Mouse (Mus musculus): ENCODE results near the gene Gsap.
"Not testable (repeated sequence)": the region's sequence is repeated elsewhere in the genome, so short reads cannot be mapped to it uniquely, and the experiment has no call there.

Gsap gene

GRCm38 (mm10) chr5:21261202-21261844, 75.3 kb downstream of the Gsap start:
- DNase-seq: no peak

- DNase-seq: no peak
Observed at GRCm38 (mm10) chr5:21263202-21264055, 77.4 kb downstream of the Gsap start.

GRCm38 (mm10) chr5:21264352-21265021, 78.4 kb downstream of the Gsap start:
- no peak for DNase-seq

GRCm38 (mm10) chr5:21265049-21265448, 79.0 kb downstream of the Gsap start:
- peak; percentile 48 for DNase-seq

GRCm38 (mm10) chr5:21267090-21267489, 81.0 kb downstream of the Gsap start:
- no peak for DNase-seq

GRCm38 (mm10) chr5:21269446-21269845, 83.4 kb downstream of the Gsap start:
- no peak for DNase-seq

GRCm38 (mm10) chr5:21270756-21271155, 84.7 kb downstream of the Gsap start:
- DNase-seq: no peak

GRCm38 (mm10) chr5:21271386-21272354, 85.6 kb downstream of the Gsap start:
- no peak for DNase-seq

GRCm38 (mm10) chr5:21277685-21278084, 91.6 kb downstream of the Gsap start:
- not testable (repeated sequence) for DNase-seq

- no peak for DNase-seq
Observed at GRCm38 (mm10) chr5:21283356-21284062, 97.5 kb downstream of the Gsap start.

- DNase-seq: no peak
Observed at GRCm38 (mm10) chr5:21288658-21289435, 102.8 kb downstream of the Gsap start.

GRCm38 (mm10) chr5:21290594-21290993, 104.5 kb downstream of the Gsap start:
- DNase-seq: no peak

- DNase-seq: no peak
Observed at GRCm38 (mm10) chr5:21295683-21296082, 109.6 kb downstream of the Gsap start.

GRCm38 (mm10) chr5:21299076-21299755, 113.2 kb downstream of the Gsap start:
- DNase-seq: no peak

- no peak for DNase-seq
Observed at GRCm38 (mm10) chr5:21300058-21300457, 114.0 kb downstream of the Gsap start.

GRCm38 (mm10) chr5:21301011-21301410, 115.0 kb downstream of the Gsap start:
- DNase-seq: no peak

- no peak for DNase-seq
Observed at GRCm38 (mm10) chr5:21307165-21307564, 121.1 kb downstream of the Gsap start.

GRCm38 (mm10) chr5:21314696-21315095, 128.6 kb downstream of the Gsap start:
- no peak for DNase-seq

- DNase-seq: no peak
Observed at GRCm38 (mm10) chr5:21320138-21320537, 134.1 kb downstream of the Gsap start.

GRCm38 (mm10) chr5:21326494-21326893, 140.4 kb downstream of the Gsap start:
- DNase-seq: no peak

Data from cerebellum, adult 11-12 months (tissue).